Mouse (Mus musculus) forebrain, embryonic 12.5 days (tissue): ENCODE measurements around the gene Atf2. TPM values are rescaled to one million over a fixed set of nuclear protein-coding genes. Genes with fewer than 3 reads are reported as not detected.
"Not testable (repeated sequence)": the region's sequence is repeated elsewhere in the genome, so short reads cannot be mapped to it uniquely, and the experiment has no call there.

ENCODE experiments used
- ATAC-seq: fragments of 200-750 bp; cut with Nextera tagmentation; 2 replicates; pipeline ENCODE4 v1.8.0; 2017; ENCODE audit warnings: moderate TSS enrichment; ENCODE audit not compliant: low FRiP score
- H3K27ac ChIP-seq: fragments of 300-500 bp; sonication (generic); 2 replicates; pipeline ENCODE4 v1.5.1; 2016; ENCODE audit warnings: mild to moderate bottlenecking
- H3K27me3 ChIP-seq: fragments of 300-500 bp; sonication (generic); 2 replicates; pipeline ENCODE4 v1.6.1; 2016; ENCODE audit warnings: mild to moderate bottlenecking
- H3K36me3 ChIP-seq: fragments of 300-500 bp; sonication (generic); replicated peaks from 2 replicates; pipeline ENCODE4 v1.6.1; 2016; ENCODE audit warnings: mild to moderate bottlenecking
- H3K4me1 ChIP-seq: fragments of 300-500 bp; sonication (generic); 2 replicates; pipeline ENCODE4 v1.6.1; 2016
- H3K4me2 ChIP-seq: fragments of 300-500 bp; sonication (generic); 2 replicates; pipeline ENCODE4 v1.6.1; 2016; ENCODE audit warnings: mild to moderate bottlenecking, moderate library complexity
- H3K4me3 ChIP-seq: fragments of 300-500 bp; sonication (generic); replicated peaks from 2 replicates; pipeline ENCODE4 v1.5.1; 2016; ENCODE audit warnings: mild to moderate bottlenecking
- H3K9ac ChIP-seq: fragments of 300-500 bp; sonication (generic); 2 replicates; pipeline ENCODE4 v1.6.1; 2016; ENCODE audit warnings: mild to moderate bottlenecking
- H3K9me3 ChIP-seq: fragments of 300-500 bp; sonication (generic); 2 replicates; pipeline ENCODE4 v1.6.1; 2016
- WGBS: fragments of 180-500 bp; shearing (Covaris S2); methylation state at CpG from one replicate; pipeline ENCODE4 v1.1.7; 2016; 5-methylcytosine and 5-hydroxymethylcytosine counted together
- polyA plus RNA-seq: library from polyadenylated mRNA; unstranded; fragments of >200 nt; fragmentation: Nextera tagmentation; extraction: Ambion mirVana; gene quantifications from 2 replicates; pipeline ENCODE4 v1.2.1, GENCODE M21; 2016

Gene Atf2
- polyA plus RNA-seq, 1 experiment from 2014 or later = 100 TPM

- H3K36me3 ChIP-seq = peaks cover 28% of the 10 kb centered on the region
- WGBS = 92% methylated on average over 2 of the region's 2 CpGs
Observed at GRCm38 (mm10) chr2:73909116-73909515, 16.7 kb upstream of the Atf2 start.

GRCm38 (mm10) chr2:73904679-73905078 is 12.2 kb upstream of the Atf2 start:
- ATAC-seq, H3K27ac ChIP-seq, H3K4me2 ChIP-seq, H3K9me3 ChIP-seq, H3K27me3 ChIP-seq, H3K4me3 ChIP-seq, H3K4me1 ChIP-seq, H3K9ac ChIP-seq: not testable (repeated sequence)
- peaks cover 31% of the 10 kb centered on the region for H3K36me3 ChIP-seq

More at GRCm38 (mm10) chr2:73909116-73909515, 16.7 kb upstream of the Atf2 start:
- Histone ChIP-seq H3K4me1 (peaks cover 15% of the 10 kb centered on the region), H3K27me3 (no peaks in the 10 kb centered on the region), H3K4me3 (no peak overlapping the region), H3K4me2 (no peak overlapping the region), H3K27ac (no peak overlapping the region), H3K9me3 (no peaks in the 10 kb centered on the region), H3K9ac (no peak overlapping the region)
- no peak for ATAC-seq

- Histone ChIP-seq H3K27ac (no peak overlapping the region), H3K9ac (no peak overlapping the region), H3K9me3 (no peaks in the 10 kb centered on the region), H3K4me3 (no peak overlapping the region), H3K4me1 (no peaks in the 10 kb centered on the region; the same call in 1 of the 2 replicates), H3K4me2 (no peak overlapping the region), H3K36me3 (peaks cover 25% of the 10 kb centered on the region), H3K27me3 (no peaks in the 10 kb centered on the region)
- no peak for ATAC-seq
- WGBS = 94% methylated on average over 2 of the region's 2 CpGs
Observed at GRCm38 (mm10) chr2:73903536-73903935, 11.1 kb upstream of the Atf2 start.

- not testable (repeated sequence) for H3K4me3 ChIP-seq, ATAC-seq, H3K9ac ChIP-seq, H3K27ac ChIP-seq, H3K4me1 ChIP-seq, H3K27me3 ChIP-seq, H3K4me2 ChIP-seq, H3K9me3 ChIP-seq
- H3K36me3 ChIP-seq = peaks cover 13% of the 10 kb centered on the region
- 94% methylated on average over 3 of the region's 3 CpGs for WGBS
Observed at GRCm38 (mm10) chr2:73902328-73902727, 9.9 kb upstream of the Atf2 start.

GRCm38 (mm10) chr2:73901169-73901568 is 8.7 kb upstream of the Atf2 start:
- H3K27me3 ChIP-seq = no peaks in the 10 kb centered on the region
- peaks cover 4% of the 10 kb centered on the region; the same call in 1 of the 2 replicates for H3K36me3 ChIP-seq
- H3K4me2 ChIP-seq = no peak overlapping the region
- no peak overlapping the region for H3K9ac ChIP-seq
- no peaks in the 10 kb centered on the region for H3K4me1 ChIP-seq
- H3K9me3 ChIP-seq = no peaks in the 10 kb centered on the region
- ATAC-seq = no peak
- H3K4me3 ChIP-seq = no peak overlapping the region
- no peak overlapping the region for H3K27ac ChIP-seq

- Histone ChIP-seq H3K4me2 (no peak overlapping the region), H3K9me3 (no peaks in the 10 kb centered on the region)
Observed at GRCm38 (mm10) chr2:73900364-73900763, 7.9 kb upstream of the Atf2 start.

GRCm38 (mm10) chr2:73896919-73897318 is 4.5 kb upstream of the Atf2 start:
- not testable (repeated sequence) for H3K27me3 ChIP-seq, H3K4me1 ChIP-seq, ATAC-seq, H3K9ac ChIP-seq, H3K9me3 ChIP-seq, H3K4me3 ChIP-seq, H3K4me2 ChIP-seq, H3K36me3 ChIP-seq, H3K27ac ChIP-seq
- 65% methylated on average over 4 of the region's 4 CpGs for WGBS

More at GRCm38 (mm10) chr2:73900364-73900763, 7.9 kb upstream of the Atf2 start:
- H3K27me3 ChIP-seq = no peaks in the 10 kb centered on the region
- no peak for ATAC-seq
- H3K27ac ChIP-seq = no peak overlapping the region
- H3K4me3 ChIP-seq = no peak overlapping the region
- H3K36me3 ChIP-seq = peaks cover 4% of the 10 kb centered on the region; the same call in 1 of the 2 replicates
- 82% methylated on average over 1 of the region's 1 CpGs for WGBS
- H3K4me1 ChIP-seq = no peaks in the 10 kb centered on the region
- H3K9ac ChIP-seq = no peak overlapping the region

GRCm38 (mm10) chr2:73893473-73894270 is 1.2 kb upstream of the Atf2 start:
- Histone ChIP-seq H3K36me3 (no peaks in the 10 kb centered on the region; the same call in 1 of the 2 replicates), H3K4me3 (peak overlapping the region; percentile 93), H3K4me2 (peak overlapping the region; percentile 55), H3K27ac (no peak overlapping the region; the same call in 1 of the 2 replicates), H3K9ac (peak overlapping the region; percentile 62), H3K9me3 (no peaks in the 10 kb centered on the region), H3K27me3 (no peaks in the 10 kb centered on the region), H3K4me1 (peaks cover 7% of the 10 kb centered on the region)
- WGBS = 70% methylated on average over 22 of the region's 22 CpGs
- no peak for ATAC-seq

- Histone ChIP-seq H3K9ac (peak overlapping the region; percentile 98), H3K27ac (peak overlapping the region; percentile 92), H3K27me3 (no peaks in the 10 kb centered on the region), H3K9me3 (no peaks in the 10 kb centered on the region), H3K36me3 (no peaks in the 10 kb centered on the region; the same call in 1 of the 2 replicates), H3K4me3 (peak overlapping the region; percentile 93), H3K4me1 (peaks cover 7% of the 10 kb centered on the region), H3K4me2 (peak overlapping the region; percentile 76)
- peak; percentile 50; the same call in 1 of the 2 replicates for ATAC-seq
- under 1% methylated on average over 54 of the region's 54 CpGs for WGBS
Observed at GRCm38 (mm10) chr2:73891701-73892463, 557 bp downstream of the Atf2 start.

- Histone ChIP-seq H3K9me3 (no peaks in the 10 kb centered on the region), H3K4me2 (no peak overlapping the region), H3K27ac (no peak overlapping the region), H3K36me3 (no peaks in the 10 kb centered on the region; the same call in 1 of the 2 replicates), H3K4me1 (peaks cover 3% of the 10 kb centered on the region; the same call in 1 of the 2 replicates), H3K27me3 (no peaks in the 10 kb centered on the region), H3K9ac (no peak overlapping the region), H3K4me3 (no peak overlapping the region)
- 85% methylated on average over 2 of the region's 2 CpGs for WGBS
- ATAC-seq = no peak
Observed at GRCm38 (mm10) chr2:73885997-73886396, 6.4 kb downstream of the Atf2 start.

- H3K27ac ChIP-seq = no peak overlapping the region
- no peak overlapping the region for H3K4me3 ChIP-seq
- H3K9me3 ChIP-seq = no peaks in the 10 kb centered on the region
- no peak for ATAC-seq
- H3K36me3 ChIP-seq = peaks cover 15% of the 10 kb centered on the region
- no peaks in the 10 kb centered on the region for H3K27me3 ChIP-seq
- WGBS = 93% methylated on average over 2 of the region's 2 CpGs
- H3K4me1 ChIP-seq = no peaks in the 10 kb centered on the region
- H3K9ac ChIP-seq = no peak overlapping the region
- H3K4me2 ChIP-seq = no peak overlapping the region
Observed at GRCm38 (mm10) chr2:73877891-73878290, 14.5 kb downstream of the Atf2 start.

- no peak for ATAC-seq
- H3K27ac ChIP-seq = no peak overlapping the region
- H3K9me3 ChIP-seq = no peaks in the 10 kb centered on the region
- H3K4me2 ChIP-seq = no peak overlapping the region
- H3K9ac ChIP-seq = no peak overlapping the region
- 80% methylated on average over 16 of the region's 16 CpGs for WGBS
- no peak overlapping the region for H3K4me3 ChIP-seq
- H3K27me3 ChIP-seq = no peaks in the 10 kb centered on the region
- peaks cover 20% of the 10 kb centered on the region for H3K36me3 ChIP-seq
- no peaks in the 10 kb centered on the region for H3K4me1 ChIP-seq
Observed at GRCm38 (mm10) chr2:73867764-73868487, 24.5 kb downstream of the Atf2 start.
